Mouse (Mus musculus): ENCODE results near the gene Scml4.

DNA sequence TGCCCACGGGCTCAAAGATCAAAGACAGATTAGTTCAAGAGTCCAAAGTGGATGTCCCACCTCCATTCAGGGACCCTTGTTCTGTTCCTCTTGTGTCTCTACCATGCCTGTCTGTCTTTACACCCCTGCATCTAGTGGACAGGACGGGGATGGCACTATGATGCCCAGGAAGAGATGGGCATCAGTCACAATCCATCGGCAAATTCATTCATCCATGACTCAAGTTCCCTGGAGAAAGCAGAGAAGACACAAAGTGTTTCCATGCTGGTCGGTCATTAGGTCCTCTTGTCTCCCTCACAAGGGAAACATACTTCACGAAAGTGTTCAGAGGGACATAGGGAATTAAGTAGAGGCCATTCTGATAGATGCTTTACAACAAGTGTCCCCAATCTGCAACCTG lies 87.2 kb downstream of the Scml4 start:
- TF ChIP-seq MAX (IDR thresholded peaks at IDR 0.05) (no peak), CEBPB (IDR thresholded peaks at IDR 0.05; ENCODE audit: low read depth) (no peak), CTCF (IDR thresholded peaks at IDR 0.05; ENCODE audit: control insufficient read depth, insufficient read depth, insufficient read length) (no peak), USF1 (IDR thresholded peaks at IDR 0.05; ENCODE audit: low read depth) (no peak)

All from C2C12 (cell line).